Mouse (Mus musculus) liver, postnatal 0 days (tissue): Measurements from ENCODE around the gene Greb1. TPM values are rescaled to one million over a fixed set of nuclear protein-coding genes. Genes with fewer than 3 reads are reported as not detected.

Source experiments
- ATAC-seq: fragments of 200-750 bp; cut with Nextera tagmentation; 2 replicates; pipeline ENCODE4 v1.8.0; 2017; ENCODE audit warnings: mild to moderate bottlenecking, moderate library complexity
- DNase-seq: peaks from one replicate; pipeline ENCODE4 v3.0.0-alpha.2; 2016
- H3K27ac ChIP-seq: fragments of 300-500 bp; sonication (generic); 2 replicates; pipeline ENCODE4 v1.5.1; 2014; ENCODE audit warnings: antibody characterized with exemption, moderate library complexity, mild to moderate bottlenecking, low read depth
- H3K27me3 ChIP-seq: fragments of 300-500 bp; sonication (generic); 2 replicates; pipeline ENCODE4 v1.6.1; 2014; ENCODE audit warnings: low read length, control low read depth, mixed read lengths; ENCODE audit not compliant: insufficient read depth
- H3K36me3 ChIP-seq: fragments of 300-500 bp; sonication (generic); replicated peaks from 2 replicates; pipeline ENCODE4 v1.6.1; 2014; ENCODE audit warnings: mild to moderate bottlenecking, control low read depth, low read length, moderate library complexity, mixed read lengths; ENCODE audit not compliant: insufficient read depth
- H3K4me1 ChIP-seq: fragments of 300-500 bp; sonication (generic); 2 replicates; pipeline ENCODE4 v1.6.1; 2014; ENCODE audit warnings: antibody characterized with exemption, mild to moderate bottlenecking, control low read depth; ENCODE audit not compliant: insufficient read depth
- H3K4me2 ChIP-seq: fragments of 300-500 bp; sonication (generic); 2 replicates; pipeline ENCODE4 v1.6.1; 2014; ENCODE audit warnings: low read depth, mild to moderate bottlenecking, low read length, moderate library complexity, mixed read lengths
- H3K4me3 ChIP-seq: fragments of 300-500 bp; sonication (generic); 2 replicates; pipeline ENCODE4 v1.5.1; 2014; ENCODE audit warnings: low read depth, low read length
- H3K9ac ChIP-seq: fragments of 300-500 bp; sonication (generic); replicated peaks from 2 replicates; pipeline ENCODE4 v1.6.1; 2014; ENCODE audit warnings: mild to moderate bottlenecking, moderate library complexity
- H3K9me3 ChIP-seq: fragments of 300-500 bp; sonication (generic); 2 replicates; pipeline ENCODE4 v1.6.1; 2016; ENCODE audit warnings: mild to moderate bottlenecking, control low read depth, low read length, mixed read lengths
- CTCF ChIP-seq: sonication (generic); IDR thresholded peaks from 2 replicates; pipeline ENCODE4 v1.5.1; 2016; ENCODE audit warnings: antibody characterized with exemption, low read depth
- EP300 ChIP-seq: IDR thresholded peaks from 2 replicates; pipeline ENCODE4 v1.6.1; 2016; ENCODE audit warnings: antibody characterized with exemption, low read depth, mild to moderate bottlenecking
- WGBS: fragments of 180-500 bp; shearing (Covaris S2); extraction: QIAGEN DNeasy Blood & Tissue Kit; methylation state at CpG from one replicate; pipeline ENCODE4 v1.1.7; 2014; ENCODE audit not compliant: insufficient replicate concordance; 5-methylcytosine and 5-hydroxymethylcytosine counted together
- polyA plus RNA-seq: library from polyadenylated mRNA; unstranded; fragments of >200 nt; fragmentation: Nextera tagmentation; extraction: Ambion mirVana; gene quantifications from 2 replicates; pipeline ENCODE4 v1.2.1, GENCODE M21; 2015

The Greb1 gene
- polyA plus RNA-seq, 1 experiment from 2014 or later, result 0.12 TPM

GRCm38 (mm10) chr12:16665022-16665421 is 135.7 kb downstream of the Greb1 start:
- no peak overlapping the region for H3K4me2 ChIP-seq
- no peaks in the 10 kb centered on the region for H3K27me3 ChIP-seq
- no peak for ATAC-seq
- H3K4me1 ChIP-seq, result no peaks in the 10 kb centered on the region
- no peak overlapping the region for H3K4me3 ChIP-seq
- H3K9me3 ChIP-seq, result no peaks in the 10 kb centered on the region
- no peak for DNase-seq
- no peaks in the 10 kb centered on the region for H3K36me3 ChIP-seq
- H3K9ac ChIP-seq, result no peak overlapping the region
- H3K27ac ChIP-seq, result no peak overlapping the region
- WGBS, result 10% methylated on average over 2 of the region's 2 CpGs
- TF ChIP-seq CTCF, result no peak
- no peak for TF ChIP-seq EP300

GRCm38 (mm10) chr12:16662955-16663585 is 137.6 kb downstream of the Greb1 start:
- TF ChIP-seq CTCF (no peak), EP300 (no peak)
- H3K4me2 ChIP-seq, result no peak overlapping the region
- DNase-seq (no peak), ATAC-seq (no peak)
- no peaks in the 10 kb centered on the region for H3K36me3 ChIP-seq
- no peak overlapping the region for H3K4me3 ChIP-seq
- H3K4me1 ChIP-seq, result no peaks in the 10 kb centered on the region
- 66% methylated on average over 6 of the region's 6 CpGs for WGBS
- no peak overlapping the region for H3K27ac ChIP-seq
- no peaks in the 10 kb centered on the region for H3K27me3 ChIP-seq
- H3K9me3 ChIP-seq, result no peaks in the 10 kb centered on the region
- H3K9ac ChIP-seq, result no peak overlapping the region

GRCm38 (mm10) chr12:16661936-16662335 is 138.8 kb downstream of the Greb1 start:
- H3K27me3 ChIP-seq, result no peaks in the 10 kb centered on the region
- ATAC-seq (no peak), DNase-seq (no peak)
- H3K27ac ChIP-seq, result no peak overlapping the region
- H3K36me3 ChIP-seq, result no peaks in the 10 kb centered on the region
- TF ChIP-seq CTCF (no peak), EP300 (no peak)
- no peaks in the 10 kb centered on the region for H3K9me3 ChIP-seq
- WGBS, result 71% methylated on average over 2 of the region's 2 CpGs
- H3K4me3 ChIP-seq, result no peak overlapping the region
- no peak overlapping the region for H3K9ac ChIP-seq
- no peak overlapping the region for H3K4me2 ChIP-seq
- H3K4me1 ChIP-seq, result no peaks in the 10 kb centered on the region

- Histone ChIP-seq H3K27me3 (no peaks in the 10 kb centered on the region), H3K36me3 (no peaks in the 10 kb centered on the region), H3K9ac (no peak overlapping the region), H3K4me2 (no peak overlapping the region), H3K4me1 (no peaks in the 10 kb centered on the region), H3K27ac (no peak overlapping the region), H3K9me3 (no peaks in the 10 kb centered on the region), H3K4me3 (no peak overlapping the region)
- no peak for DNase-seq
- 74% methylated on average over 10 of the region's 10 CpGs for WGBS
- no peak for ATAC-seq
- TF ChIP-seq CTCF (no peak), EP300 (no peak)
Measured at GRCm38 (mm10) chr12:16661459-16661858, 139.2 kb downstream of the Greb1 start.

GRCm38 (mm10) chr12:16656906-16657875 is 143.5 kb downstream of the Greb1 start:
- Histone ChIP-seq H3K36me3 (no peaks in the 10 kb centered on the region), H3K9me3 (no peaks in the 10 kb centered on the region), H3K27ac (no peak overlapping the region), H3K9ac (no peak overlapping the region), H3K4me3 (no peak overlapping the region), H3K4me1 (0 out of 2 replicates have a peak, but pooled peaks cover 2% of the 10 kb centered on the region), H3K4me2 (no peak overlapping the region), H3K27me3 (peaks cover 22% of the 10 kb centered on the region)
- DNase-seq (no peak), ATAC-seq (no peak)
- WGBS, result 65% methylated on average over 5 of the region's 5 CpGs
- no peak for TF ChIP-seq EP300
- TF ChIP-seq CTCF, result no peak

- no peak for TF ChIP-seq EP300
- no peak for TF ChIP-seq CTCF
- H3K36me3 ChIP-seq, result no peaks in the 10 kb centered on the region
- no peak overlapping the region for H3K9ac ChIP-seq
- 60% methylated on average over 4 of the region's 4 CpGs for WGBS
- ATAC-seq (no peak), DNase-seq (no peak)
- no peak overlapping the region for H3K4me3 ChIP-seq
- H3K4me1 ChIP-seq, result 0 out of 2 replicates have a peak, but pooled peaks cover 2% of the 10 kb centered on the region
- no peaks in the 10 kb centered on the region for H3K9me3 ChIP-seq
- H3K27me3 ChIP-seq, result peaks cover 29% of the 10 kb centered on the region
- H3K4me2 ChIP-seq, result no peak overlapping the region
- H3K27ac ChIP-seq, result no peak overlapping the region
Measured at GRCm38 (mm10) chr12:16655604-16656003, 145.1 kb downstream of the Greb1 start.
